Comparison of ENCODE assay signal across 22 mouse cellular contexts in genomic region chr1:74280591-74281325, GRCm38 (mm10). TPM values are rescaled to one million over a fixed set of nuclear protein-coding genes. Genes with fewer than 3 reads are reported as not detected.
DNase-seq lines count a peak whose midpoint lies in the region; ATAC-seq lines count a peak whose summit lies in the region.
"Had no signal": no experiment of that assay in that cellular context is flagged by ENCODE, and none has a peak within 500 bp of the region (broad histone marks: within the 10 kb centered on the region; RNA-seq: fewer than 3 reads in every experiment).

No protein-coding gene starts in this region.

- no peaks in the 10 kb centered on the region for H3K27me3 ChIP-seq in forebrain, embryonic 12.5 days
- no peaks in the 10 kb centered on the region for H3K27me3 ChIP-seq in forebrain, embryonic 11.5 days (ENCODE audit: control insufficient read depth, insufficient read depth, low read length)
- no peaks in the 10 kb centered on the region for H3K27me3 ChIP-seq in intestine, embryonic 16.5 days (replicated peaks; ENCODE audit: control insufficient read depth, insufficient read depth, low read length)
- H3K27me3 ChIP-seq: embryonic facial prominence, embryonic 15.5 days; heart, embryonic 15.5 days had no signal

- no peaks in the 10 kb centered on the region for H3K9me3 ChIP-seq in forebrain, embryonic 12.5 days
- no peaks in the 10 kb centered on the region for H3K9me3 ChIP-seq in forebrain, embryonic 11.5 days (ENCODE audit: control insufficient read depth, low read length)
- H3K9me3 ChIP-seq in intestine, embryonic 16.5 days (ENCODE audit: control insufficient read depth, low read length): no peaks in the 10 kb centered on the region
- H3K9me3 ChIP-seq: embryonic facial prominence, embryonic 15.5 days; forebrain, embryonic 10.5 days; heart, embryonic 15.5 days; hindbrain, embryonic 10.5 days had no signal

- peak; percentile 6 for DNase-seq in cerebellum, adult 8-10 months
- no peak for DNase-seq in cerebellum, postnatal 36 days
- no peak for DNase-seq in forebrain, embryonic 11.5 days (ENCODE audit: low spot score)
- peak; percentile 30 to 66 for DNase-seq in kidney, postnatal 25 days
- DNase-seq in kidney, postnatal 4 days: no peak
- DNase-seq: adrenal gland, postnatal 14 days; cerebellum, postnatal 25 days; gastrocnemius, postnatal 10 days; heart, adult 2 months; kidney, adult 11 months had no signal

- 0 out of 2 replicates have a peak overlapping the region, but pooled peaks have one; percentile 25 for H3K27ac ChIP-seq in forebrain, embryonic 12.5 days
- no peak overlapping the region for H3K27ac ChIP-seq in forebrain, embryonic 11.5 days (ENCODE audit: low read depth, low read length)
- H3K27ac ChIP-seq in intestine, embryonic 16.5 days (ENCODE audit: low read length): no peak overlapping the region
- H3K27ac ChIP-seq: embryonic facial prominence, embryonic 15.5 days; forebrain, embryonic 10.5 days; heart, adult 2 months; heart, embryonic 15.5 days; hindbrain, embryonic 10.5 days; hindbrain, embryonic 14.5 days had no signal

- H3K4me2 ChIP-seq in forebrain, embryonic 12.5 days: no peak overlapping the region
- H3K4me2 ChIP-seq in forebrain, embryonic 11.5 days (ENCODE audit: low read depth, low read length, severe bottlenecking): no peak overlapping the region
- H3K4me2 ChIP-seq in intestine, embryonic 16.5 days (ENCODE audit: low read depth, low read length): no peak overlapping the region
- H3K4me2 ChIP-seq: embryonic facial prominence, embryonic 15.5 days; heart, embryonic 11.5 days; heart, embryonic 15.5 days; hindbrain, embryonic 14.5 days had no signal

- no peak overlapping the region for H3K4me3 ChIP-seq in forebrain, embryonic 12.5 days (replicated peaks)
- H3K4me3 ChIP-seq in forebrain, embryonic 11.5 days (ENCODE audit: low read depth, low read length): no peak overlapping the region
- H3K4me3 ChIP-seq in intestine, embryonic 16.5 days (ENCODE audit: low read length): no peak overlapping the region
- H3K4me3 ChIP-seq: embryonic facial prominence, embryonic 15.5 days; erythroblast, embryonic 14.5 days; forebrain, embryonic 10.5 days; heart, adult 2 months; heart, embryonic 15.5 days; hindbrain, embryonic 10.5 days had no signal

- H3K36me3 ChIP-seq in forebrain, embryonic 12.5 days (replicated peaks): peaks cover 47% of the 10 kb centered on the region
- H3K36me3 ChIP-seq in forebrain, embryonic 11.5 days (ENCODE audit: control insufficient read depth, insufficient read depth, low read length): peaks cover 2% of the 10 kb centered on the region
- H3K36me3 ChIP-seq in intestine, embryonic 16.5 days (ENCODE audit: control insufficient read depth, insufficient read depth, low read length): peaks cover 15% of the 10 kb centered on the region

- H3K9ac ChIP-seq in forebrain, embryonic 12.5 days: no peak overlapping the region
- H3K9ac ChIP-seq in forebrain, embryonic 11.5 days (ENCODE audit: low read length): no peak overlapping the region
- peak overlapping the region; percentile 20; the same call in 1 of the 2 replicates for H3K9ac ChIP-seq in intestine, embryonic 16.5 days (ENCODE audit: low read depth, low read length)
- H3K9ac ChIP-seq: embryonic facial prominence, embryonic 15.5 days; heart, embryonic 15.5 days; hindbrain, embryonic 14.5 days had no signal

- peaks cover 20% of the 10 kb centered on the region for H3K4me1 ChIP-seq in forebrain, embryonic 12.5 days
- H3K4me1 ChIP-seq in forebrain, embryonic 11.5 days (replicated peaks; ENCODE audit: control insufficient read depth, insufficient read depth, low read length): peaks cover 1% of the 10 kb centered on the region
- peaks cover 28% of the 10 kb centered on the region for H3K4me1 ChIP-seq in intestine, embryonic 16.5 days (ENCODE audit: control insufficient read depth, insufficient read depth, low read length)

- no peak for ATAC-seq in forebrain, embryonic 12.5 days (ENCODE audit: low FRiP score)
- no peak for ATAC-seq in forebrain, embryonic 11.5 days (replicated peaks; ENCODE audit: low FRiP score)
- ATAC-seq in intestine, embryonic 16.5 days: no peak
- ATAC-seq in activated CD4-positive, CD25-positive, alpha-beta regulatory T cell, adult 4 months: no peak
- ATAC-seq: forebrain, embryonic 16.5 days had no signal

- 94% methylated on average over 14 of the region's 14 CpGs for WGBS in forebrain, embryonic 12.5 days
- WGBS in forebrain, embryonic 11.5 days: 95% methylated on average over 14 of the region's 14 CpGs
- WGBS in intestine, embryonic 16.5 days: 87% methylated on average over 14 of the region's 14 CpGs

RNA-seq across cellular contexts. Expression of gene Gpbar1, which starts 2.4 kb away (rescaled TPM):
- polyA plus RNA-seq in forebrain, embryonic 12.5 days (2016; fragmentation: Nextera tagmentation; extraction: Ambion mirVana): 0.18 and 0.29 TPM in 2 replicates
- not detected in 2 replicates for polyA plus RNA-seq in forebrain, embryonic 11.5 days (2014; fragmentation: Nextera tagmentation; extraction: Ambion mirVana)
- polyA plus RNA-seq in intestine, embryonic 16.5 days (2015; fragmentation: Nextera tagmentation; extraction: Ambion mirVana): 2.6 and 2.7 TPM in 2 replicates
- under 1 TPM in 1 of 2 experiments, not detected in 1; 0.32 TPM for polyA plus RNA-seq in activated CD4-positive, CD25-positive, alpha-beta regulatory T cell, adult 4 months (2017; shearing (Covaris generic))
- polyA plus RNA-seq: C2C12; embryonic facial prominence, embryonic 15.5 days; erythroblast, embryonic 14.5 days had no signal

RNA-seq across cellular contexts. Expression of gene Aamp, which starts 3.8 kb away (rescaled TPM):
- 184 and 190 TPM in 2 replicates for polyA plus RNA-seq in forebrain, embryonic 12.5 days (2016; fragmentation: Nextera tagmentation; extraction: Ambion mirVana)
- polyA plus RNA-seq in forebrain, embryonic 11.5 days (2014; fragmentation: Nextera tagmentation; extraction: Ambion mirVana): 185 and 205 TPM in 2 replicates
- polyA plus RNA-seq in intestine, embryonic 16.5 days (2015; fragmentation: Nextera tagmentation; extraction: Ambion mirVana): 246 and 256 TPM in 2 replicates
- 100 to 1,000 TPM; 139 to 184 TPM for polyA plus RNA-seq in activated CD4-positive, CD25-positive, alpha-beta regulatory T cell, adult 4 months (2017; shearing (Covaris generic))

RNA-seq across cellular contexts. Expression of gene Pnkd, which starts 4.0 kb away (rescaled TPM):
- 87.5 and 88.9 TPM in 2 replicates for polyA plus RNA-seq in forebrain, embryonic 12.5 days (2016; fragmentation: Nextera tagmentation; extraction: Ambion mirVana)
- 95.3 and 98.4 TPM in 2 replicates for polyA plus RNA-seq in forebrain, embryonic 11.5 days (2014; fragmentation: Nextera tagmentation; extraction: Ambion mirVana)
- polyA plus RNA-seq in intestine, embryonic 16.5 days (2015; fragmentation: Nextera tagmentation; extraction: Ambion mirVana): 139 and 148 TPM in 2 replicates
- 10 to 100 TPM; 80.2 to 97.8 TPM for polyA plus RNA-seq in activated CD4-positive, CD25-positive, alpha-beta regulatory T cell, adult 4 months (2017; shearing (Covaris generic))

RNA-seq across cellular contexts. Expression of gene Tmbim1, which starts 24.7 kb away (rescaled TPM):
- 6.7 and 7.9 TPM in 2 replicates for polyA plus RNA-seq in forebrain, embryonic 12.5 days (2016; fragmentation: Nextera tagmentation; extraction: Ambion mirVana)
- 6.9 and 8.2 TPM in 2 replicates for polyA plus RNA-seq in forebrain, embryonic 11.5 days (2014; fragmentation: Nextera tagmentation; extraction: Ambion mirVana)
- polyA plus RNA-seq in intestine, embryonic 16.5 days (2015; fragmentation: Nextera tagmentation; extraction: Ambion mirVana): 77.3 and 79.8 TPM in 2 replicates
- 10 to 100 TPM; 13.1 to 16.1 TPM for polyA plus RNA-seq in activated CD4-positive, CD25-positive, alpha-beta regulatory T cell, adult 4 months (2017; shearing (Covaris generic))

RNA-seq across cellular contexts. Expression of gene Arpc2, which starts 44.9 kb away (rescaled TPM):
- polyA plus RNA-seq in forebrain, embryonic 12.5 days (2016; fragmentation: Nextera tagmentation; extraction: Ambion mirVana): 356 and 369 TPM in 2 replicates
- 303 and 310 TPM in 2 replicates for polyA plus RNA-seq in forebrain, embryonic 11.5 days (2014; fragmentation: Nextera tagmentation; extraction: Ambion mirVana)
- 556 and 575 TPM in 2 replicates for polyA plus RNA-seq in intestine, embryonic 16.5 days (2015; fragmentation: Nextera tagmentation; extraction: Ambion mirVana)
- polyA plus RNA-seq in activated CD4-positive, CD25-positive, alpha-beta regulatory T cell, adult 4 months (2017; shearing (Covaris generic)): 100 to 1,000 TPM; 749 to 764 TPM

Comparison
In these comparisons a context has a peak if more than half of its experiments do, and no peak if none do; other contexts are left out.
1. DNase-seq: peak in cerebellum, adult 8-10 months (single experiment) and kidney, postnatal 25 days (2 of 2); none in cerebellum, postnatal 36 days (0 of 2), forebrain, embryonic 11.5 days (single experiment) and kidney, postnatal 4 days (0 of 2).